Mouse (Mus musculus) neural tube, embryonic 10.5 days (tissue): Measurements from ENCODE around the gene Fgfr2.

ENCODE experiments used
- DNase-seq: peaks from one replicate; pipeline ENCODE4 v3.0.0-alpha.2; 2017; ENCODE audit warnings: low spot score; ENCODE audit errors: extremely low spot score

The Fgfr2 gene

DNA sequence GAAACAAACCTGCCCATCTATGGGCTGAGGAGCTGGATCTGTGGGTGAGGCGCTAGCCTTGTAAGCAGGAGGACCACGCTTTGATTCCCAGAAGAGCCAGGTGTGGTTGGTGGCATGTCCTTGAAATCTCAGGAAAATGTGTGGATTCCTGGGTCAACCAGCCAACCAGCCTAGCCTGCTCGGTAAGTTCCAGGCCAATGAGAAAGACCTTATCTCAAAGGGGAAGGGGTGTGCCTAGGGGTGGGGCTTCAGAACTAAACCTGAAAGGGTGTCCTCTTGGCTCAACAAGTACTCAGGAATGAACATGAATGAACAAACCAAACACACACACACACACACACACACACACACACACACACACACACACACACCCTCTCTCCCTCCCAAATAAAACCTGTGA, 81.4 kb downstream of the Fgfr2 start:
- no peak for DNase-seq

DNA sequence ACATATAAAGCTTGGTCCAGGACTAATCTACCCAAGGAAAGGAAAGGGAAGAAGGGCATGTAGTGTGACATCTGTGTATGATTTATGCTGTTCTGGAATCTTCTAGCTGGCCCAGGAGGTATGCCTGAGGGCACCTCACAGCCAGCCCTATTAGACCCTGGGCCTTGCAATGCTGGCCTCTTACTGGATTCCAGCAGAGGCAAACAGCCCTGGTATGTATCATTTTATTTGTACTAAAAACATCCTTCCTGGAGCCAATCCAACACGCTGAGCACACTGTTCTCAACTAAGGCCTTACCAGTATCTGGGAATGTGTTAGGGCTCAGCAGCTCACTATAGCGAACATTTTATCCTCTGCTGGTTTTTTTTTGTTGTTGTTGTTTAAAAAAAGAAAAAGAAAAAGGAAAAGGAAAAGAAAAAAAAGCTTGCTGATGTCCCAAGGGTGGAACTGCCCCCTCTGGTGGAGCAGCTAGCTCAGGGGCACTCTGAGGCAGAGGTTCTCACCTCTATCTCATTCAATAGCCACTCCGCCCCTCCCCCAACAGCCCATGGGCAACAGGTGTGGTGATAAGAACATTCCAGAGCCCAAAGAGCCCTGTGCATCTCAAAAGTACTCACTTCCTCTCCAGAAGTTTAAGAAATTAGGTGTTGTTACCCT, 82.3 kb downstream of the Fgfr2 start:
- no peak for DNase-seq

DNA sequence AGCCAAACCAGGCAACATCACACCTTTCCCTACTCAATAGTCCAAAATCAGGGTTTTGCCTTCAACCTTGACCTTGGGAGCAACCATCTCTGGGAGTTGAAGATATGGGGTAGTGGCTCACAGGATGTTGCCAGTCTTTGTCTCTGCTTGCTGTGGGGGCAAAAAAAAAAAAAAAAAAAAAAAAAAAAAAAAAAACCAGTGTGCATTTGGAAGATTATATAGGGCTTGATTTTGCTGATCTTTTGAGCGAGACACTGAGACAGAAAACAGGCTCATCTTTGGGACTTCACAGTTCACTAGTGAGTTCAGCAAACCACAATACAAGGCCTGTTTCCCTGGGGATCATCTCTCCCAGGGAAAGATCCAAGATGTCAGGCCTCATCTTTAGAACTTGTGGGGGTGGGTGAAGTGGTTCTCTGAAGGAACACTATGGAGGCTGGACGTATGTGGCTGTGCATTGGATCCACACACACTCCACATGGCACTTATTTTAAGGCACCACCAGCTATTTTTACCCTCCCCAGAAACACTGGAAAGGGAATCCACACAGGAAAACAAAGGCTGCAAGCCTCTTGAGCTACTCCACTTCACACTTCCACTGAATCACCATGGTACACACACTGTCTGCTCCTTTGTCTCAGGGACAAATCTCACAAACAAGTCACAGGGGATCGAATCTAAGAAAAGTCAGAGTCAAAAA, 83.4 kb downstream of the Fgfr2 start:
- DNase-seq, result no peak

DNA sequence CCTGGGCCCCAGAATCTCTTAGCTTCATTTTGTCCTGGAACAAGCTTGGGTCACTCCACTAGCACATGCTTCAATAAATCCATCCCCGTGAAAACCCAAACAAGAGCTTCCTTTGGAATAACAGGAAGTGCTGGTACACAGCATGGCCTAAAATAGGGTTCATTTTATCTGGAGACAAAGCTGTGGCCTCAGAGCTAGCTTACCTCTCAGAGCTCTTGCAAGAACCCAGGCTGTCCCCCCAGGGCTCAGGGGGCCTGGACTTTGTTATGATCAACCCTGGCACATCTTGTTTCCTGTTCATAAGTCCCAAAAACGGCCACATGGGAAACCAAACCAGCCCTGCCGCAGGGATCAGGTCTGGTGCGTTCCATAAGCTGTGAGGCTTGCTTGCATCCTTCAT, 85.5 kb downstream of the Fgfr2 start:
- DNase-seq, result peak; percentile 36

GRCm38 (mm10) chr7:133037217-133037616, 85.9 kb downstream of the Fgfr2 start:
- DNase-seq, result peak; percentile 68

GRCm38 (mm10) chr7:133035901-133036300, 87.2 kb downstream of the Fgfr2 start:
- no peak for DNase-seq

DNA sequence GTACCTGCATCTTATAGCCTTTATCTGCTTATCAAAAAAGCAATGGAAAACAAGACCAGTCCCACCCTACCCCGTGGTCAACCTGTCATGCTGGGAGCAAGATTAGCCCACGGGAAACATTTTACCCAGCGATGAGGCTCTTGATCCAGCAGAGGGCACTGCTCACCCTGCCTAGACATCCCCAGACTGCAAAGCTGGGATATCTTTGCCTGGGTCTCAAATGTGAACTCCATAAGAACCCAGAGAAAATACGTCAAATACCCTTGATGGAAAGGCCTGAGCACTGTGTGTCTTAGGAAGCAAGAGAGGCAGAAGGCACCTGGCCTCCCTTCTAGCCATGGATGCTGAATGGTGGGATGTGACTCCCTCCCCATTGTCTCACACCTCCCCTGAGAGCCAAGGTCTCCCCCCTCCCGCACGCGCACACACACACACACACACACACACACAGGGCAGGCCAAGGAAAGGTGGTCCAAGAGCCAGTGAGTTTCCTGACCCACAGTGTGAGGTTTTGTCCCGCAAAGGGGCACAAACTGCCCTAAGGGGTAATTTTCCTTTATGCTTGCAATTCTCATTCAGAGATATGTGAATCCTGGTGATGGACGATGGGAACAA, 90.5 kb downstream of the Fgfr2 start:
- peak; percentile 53 for DNase-seq

DNA sequence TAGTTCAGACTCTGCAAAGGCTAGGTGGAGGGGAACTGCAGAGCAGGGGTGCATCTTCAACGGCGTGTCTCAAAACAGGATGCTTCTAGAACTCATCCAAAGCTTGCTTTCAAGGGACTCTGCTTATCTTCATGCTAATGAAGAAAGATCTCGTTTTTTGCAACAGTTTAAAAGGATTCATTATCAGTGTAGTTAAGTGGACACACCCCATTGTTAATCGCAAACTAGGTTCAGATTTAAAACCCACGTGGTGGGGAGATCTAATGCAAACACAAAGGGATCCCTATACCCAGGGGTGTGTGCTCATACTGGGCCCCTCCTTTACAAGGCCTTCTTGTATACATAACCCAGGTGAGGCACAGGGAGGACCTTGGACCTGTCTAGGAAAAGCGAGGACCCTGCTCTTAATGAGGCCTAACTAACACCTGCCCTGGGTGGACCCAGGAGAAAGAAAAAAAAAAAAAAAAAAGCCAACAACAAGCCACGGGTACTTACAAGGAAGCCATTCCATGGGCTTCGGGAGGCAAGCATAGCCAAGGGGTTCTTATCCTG, 93.6 kb downstream of the Fgfr2 start:
- no peak for DNase-seq

DNA sequence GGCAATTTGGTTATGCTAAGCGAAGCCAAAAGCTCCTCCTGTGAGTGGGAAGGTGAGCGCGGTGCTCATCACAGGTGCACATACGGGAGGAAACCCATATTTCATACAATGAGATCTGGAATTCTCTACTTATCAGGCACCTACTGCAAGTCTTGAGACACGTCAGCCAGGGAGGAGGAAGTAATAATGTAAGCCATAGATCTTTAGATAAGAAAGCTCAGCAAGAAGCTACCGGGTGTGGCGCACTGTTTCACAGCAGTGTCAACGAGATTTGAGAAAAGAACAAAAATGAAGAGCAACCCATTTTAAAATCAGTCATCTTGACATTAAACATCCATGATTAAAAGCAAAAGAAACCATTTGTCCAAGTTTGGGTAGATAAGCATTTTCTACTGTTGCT, 94.1 kb downstream of the Fgfr2 start:
- DNase-seq, result no peak

DNA sequence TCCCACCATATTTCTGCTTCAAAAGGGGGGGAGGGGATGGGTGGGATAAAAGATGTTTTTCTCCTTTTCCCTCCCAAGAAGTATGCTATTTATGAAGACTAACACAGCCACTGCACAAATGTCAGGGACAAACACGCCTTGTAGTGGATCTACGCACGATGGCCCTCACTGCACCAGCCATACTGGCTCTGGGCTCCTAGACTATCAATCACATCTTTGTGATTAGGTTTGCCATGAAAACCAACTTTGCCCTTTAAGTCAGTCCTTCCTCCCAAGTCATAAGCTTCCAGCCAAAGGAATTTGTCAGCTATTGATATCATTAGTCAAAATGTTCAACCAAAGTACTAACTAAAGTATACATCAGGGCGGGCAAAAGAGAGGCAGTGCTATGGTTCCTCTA, 95.2 kb downstream of the Fgfr2 start:
- DNase-seq, result no peak

DNA sequence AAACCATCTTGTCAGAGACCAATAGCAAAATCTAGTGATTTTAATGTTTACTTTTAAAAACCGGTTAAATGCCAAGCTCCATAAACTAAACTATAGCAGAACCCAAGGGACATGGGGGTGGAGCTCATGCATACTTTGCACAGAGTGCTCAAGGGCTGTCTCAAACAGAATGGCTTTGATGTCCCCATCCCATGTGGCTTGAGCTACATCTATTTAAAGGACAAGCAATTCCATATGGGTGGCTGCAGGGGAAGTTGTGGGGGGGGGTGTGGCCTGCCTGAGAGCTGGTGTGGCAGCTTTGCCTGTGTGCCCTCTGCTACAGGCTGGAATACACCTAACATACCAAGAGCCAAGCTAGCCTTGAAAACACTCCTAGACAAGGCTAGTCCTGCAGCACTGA, 98.5 kb downstream of the Fgfr2 start:
- no peak for DNase-seq

DNA sequence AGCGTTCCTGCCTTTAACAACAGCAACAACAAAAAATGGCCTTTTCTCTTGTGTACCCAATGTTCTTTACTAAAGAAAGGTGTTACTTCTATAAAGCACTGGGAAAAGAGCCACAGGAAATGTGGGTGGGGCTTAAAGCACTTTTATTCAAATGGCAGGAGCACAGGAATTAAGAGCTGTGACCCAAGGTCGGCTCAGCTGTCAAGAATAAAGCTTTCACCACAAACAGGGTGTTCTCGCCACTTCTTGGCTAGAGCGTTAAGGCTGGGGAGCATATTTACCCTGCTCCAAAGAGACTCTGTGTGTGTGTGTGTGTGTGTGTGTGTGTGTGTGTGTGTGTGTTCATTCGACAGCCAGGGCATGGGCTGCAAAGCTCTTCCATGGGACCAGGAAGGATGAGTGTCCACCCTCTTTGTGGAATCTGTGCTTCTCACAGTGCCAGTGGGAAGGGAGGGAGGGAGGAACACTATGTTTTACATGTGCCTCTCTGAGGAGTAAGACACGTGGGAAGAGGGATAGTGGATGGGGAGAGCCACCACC, 103.6 kb downstream of the Fgfr2 start:
- no peak for DNase-seq

DNA sequence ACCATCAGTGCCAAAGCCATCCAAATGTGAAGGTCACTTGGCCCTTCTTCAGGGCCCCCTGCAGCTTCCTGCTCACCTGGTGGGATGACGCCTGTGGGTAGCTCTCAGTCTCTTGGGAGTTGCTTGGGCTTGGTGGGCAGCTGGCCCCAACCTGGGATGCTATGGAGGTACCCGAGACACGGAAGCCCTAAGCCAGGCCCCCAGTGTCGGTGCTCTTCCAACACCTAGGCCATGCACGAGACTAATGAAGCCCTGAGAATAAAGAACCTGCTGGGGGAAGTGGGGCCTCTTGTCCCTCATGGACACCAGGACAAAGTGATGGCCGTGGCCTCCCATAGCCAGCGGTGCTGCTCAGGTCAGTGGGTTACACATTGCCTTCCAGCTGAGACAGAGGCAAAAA, 104.2 kb downstream of the Fgfr2 start:
- DNase-seq, result no peak

GRCm38 (mm10) chr7:133015416-133016070, 107.6 kb downstream of the Fgfr2 start:
- no peak for DNase-seq

DNA sequence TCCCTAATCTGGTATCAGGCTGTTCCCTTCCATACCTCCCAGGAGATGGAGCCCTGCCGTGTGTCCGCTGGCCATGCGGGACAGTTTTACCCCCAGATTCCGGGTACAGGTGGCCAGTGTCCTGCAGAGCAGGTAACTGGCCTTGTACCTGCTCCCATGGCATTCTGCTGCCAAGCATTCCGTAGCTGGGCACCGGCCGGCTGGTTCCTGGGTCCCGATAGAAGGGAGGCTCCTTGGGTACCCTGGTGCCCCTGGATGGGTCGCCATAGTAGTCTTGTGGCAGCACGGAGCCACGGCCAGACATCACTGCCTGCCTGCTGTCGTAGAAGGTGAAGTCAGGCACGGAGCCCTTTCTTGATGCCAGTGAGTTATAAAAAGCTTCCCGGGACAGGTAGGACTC, 108.5 kb downstream of the Fgfr2 start:
- DNase-seq, result no peak

DNA sequence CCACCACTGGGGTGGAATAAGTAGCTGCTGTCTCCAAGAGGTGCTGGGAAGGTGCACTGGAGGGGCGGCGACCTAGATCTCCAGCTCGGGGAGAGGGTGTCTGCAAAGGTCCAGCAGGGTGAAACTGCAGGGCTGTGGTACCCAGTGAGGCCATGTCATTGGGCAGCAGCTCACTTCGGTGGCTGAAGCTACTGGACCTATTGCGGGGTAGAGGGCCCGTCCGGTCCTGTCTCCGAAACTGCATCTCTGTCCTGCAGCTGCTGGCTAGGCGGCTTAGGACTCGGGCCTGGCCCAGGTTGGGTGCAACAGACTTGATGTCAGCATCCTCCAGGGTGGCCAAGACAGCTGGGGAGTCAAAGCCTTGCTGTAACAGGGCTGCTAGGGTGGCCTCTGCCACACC, 109.2 kb downstream of the Fgfr2 start:
- no peak for DNase-seq

- DNase-seq, result no peak
Measured at GRCm38 (mm10) chr7:133012637-133013366, 110.3 kb downstream of the Fgfr2 start.

GRCm38 (mm10) chr7:133011611-133012010, 111.5 kb downstream of the Fgfr2 start:
- DNase-seq, result no peak

DNA sequence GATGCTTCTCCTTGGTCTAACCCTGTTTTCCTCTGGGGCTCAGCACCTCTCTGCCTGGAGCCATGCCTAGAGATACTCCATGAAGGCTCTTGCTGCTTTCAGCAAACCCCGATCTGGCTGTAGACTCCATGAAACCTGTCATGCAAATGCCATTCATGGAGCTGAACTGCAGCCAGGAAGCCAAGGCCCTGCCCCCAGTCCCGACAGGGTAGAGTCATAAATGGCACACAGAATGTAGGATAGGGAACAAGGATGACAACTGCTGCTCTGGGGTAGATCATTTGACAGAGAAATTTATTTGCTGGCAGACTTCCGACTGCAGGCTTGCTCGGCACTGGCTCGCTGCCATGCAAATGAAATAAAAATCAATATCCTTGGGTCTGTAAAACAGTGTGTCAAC, 112.0 kb downstream of the Fgfr2 start:
- no peak for DNase-seq

- DNase-seq, result no peak
Measured at GRCm38 (mm10) chr7:133010477-133010876, 112.7 kb downstream of the Fgfr2 start.

DNA sequence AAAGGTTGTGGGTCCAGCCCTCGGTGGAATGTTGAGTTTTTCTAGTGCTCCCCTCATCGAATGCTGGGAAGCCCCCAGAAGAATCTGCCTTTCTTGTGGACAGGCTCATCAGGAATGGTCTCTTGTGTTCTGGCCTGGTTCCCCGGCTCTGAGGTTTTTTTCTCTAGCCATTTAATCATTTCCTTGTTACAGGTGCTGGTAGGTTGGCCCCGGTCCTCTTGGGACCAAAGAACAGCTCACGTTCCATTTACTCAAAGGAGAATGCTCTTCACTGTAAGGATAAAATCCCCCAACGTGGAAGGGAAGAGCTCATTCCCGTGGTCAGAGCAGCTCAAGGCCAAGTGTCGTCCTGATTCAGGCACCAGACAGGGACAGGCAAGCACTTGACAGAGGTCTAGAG, 113.5 kb downstream of the Fgfr2 start:
- no peak for DNase-seq
